Mouse (Mus musculus): Measurements from ENCODE around the gene Polr3b. TPM values are rescaled to one million over a fixed set of nuclear protein-coding genes. Genes with fewer than 3 reads are reported as not detected.
A peak's percentile ranks its signal among the peaks of the same experiment; 100 is the strongest.

Polr3b gene
- total RNA-seq, 4 experiments from 2014 or later = 14.2 to 16.4 (median 14.6) TPM

DNA sequence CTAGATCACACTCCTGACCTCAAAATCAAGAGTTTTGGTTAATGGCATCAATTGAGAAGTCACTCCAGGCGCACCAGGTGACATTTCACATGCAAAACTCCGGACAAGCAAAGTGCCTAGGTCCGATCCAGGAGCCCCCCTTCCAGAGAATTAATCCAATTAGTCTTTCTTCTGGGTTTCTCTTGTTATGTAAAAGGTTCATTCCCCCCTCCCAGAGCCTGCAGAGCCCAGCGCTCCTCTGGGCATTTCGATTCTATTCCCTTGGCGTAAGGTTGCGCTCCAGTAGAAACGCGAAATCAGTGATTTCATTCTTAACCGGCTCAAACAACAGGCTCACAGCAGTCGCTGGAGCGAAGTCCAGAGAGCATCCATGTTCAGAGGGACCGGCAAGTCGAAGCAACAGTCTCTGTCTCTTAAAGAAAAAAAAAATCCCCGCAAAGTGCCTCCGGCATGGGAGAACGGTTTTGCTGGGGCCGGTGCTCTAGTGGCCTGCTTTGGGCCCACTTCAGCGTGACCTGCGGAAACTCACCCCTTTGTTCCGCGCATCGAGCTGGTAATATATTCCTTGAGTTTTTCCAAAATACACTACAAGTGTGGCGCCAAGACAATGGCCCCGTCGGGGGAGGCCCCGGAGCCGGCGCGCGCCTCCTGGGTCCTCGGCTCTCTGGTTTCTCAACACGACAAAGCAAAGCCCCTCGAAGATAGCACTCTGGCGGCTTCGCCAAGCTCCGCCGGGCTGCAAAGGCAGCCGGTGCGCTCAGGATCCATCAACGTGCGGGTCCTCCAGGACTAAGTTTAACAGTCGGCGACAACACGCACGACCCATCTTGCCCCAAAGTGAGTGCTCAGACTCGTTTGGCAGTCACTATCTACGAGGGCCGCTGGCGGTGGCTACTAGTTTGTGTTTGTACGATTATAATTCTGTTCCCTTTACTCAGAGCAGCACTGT lies 136.7 kb downstream of the Polr3b start:
- DNase-seq (ENCODE audit: low spot score in 2 of 2) = no peak

DNA sequence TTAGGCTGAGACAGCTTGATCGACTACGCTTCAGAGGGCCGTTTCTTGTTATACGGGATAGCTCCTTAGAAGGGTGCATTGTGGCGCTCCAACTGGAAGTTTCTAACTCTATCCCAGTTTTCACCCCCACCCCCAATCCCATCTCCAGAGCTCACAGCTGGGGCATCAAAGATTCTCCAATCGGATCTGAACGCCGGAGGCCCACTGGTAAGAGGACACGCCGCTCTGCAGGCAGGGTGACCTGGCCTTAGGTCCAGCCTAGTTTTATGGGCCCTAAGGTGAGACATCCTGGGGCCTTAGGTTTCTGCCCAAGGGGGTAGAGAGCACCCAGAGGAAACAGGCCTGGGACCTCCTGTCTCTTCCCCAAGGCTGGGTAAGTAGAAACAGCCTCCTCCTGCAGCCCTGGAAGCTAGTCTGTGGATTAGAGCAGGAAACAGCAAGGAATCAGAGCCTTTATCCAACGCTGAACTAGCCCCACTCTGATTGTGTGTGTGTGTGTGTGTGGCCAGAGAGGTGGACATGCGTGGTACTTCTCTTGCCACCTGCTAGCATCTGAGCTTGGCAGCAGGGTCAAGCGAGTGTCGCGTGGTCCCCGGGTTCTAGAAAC lies 137.5 kb downstream of the Polr3b start:
- no peak for DNase-seq (ENCODE audit: low spot score in 2 of 2)

DNA sequence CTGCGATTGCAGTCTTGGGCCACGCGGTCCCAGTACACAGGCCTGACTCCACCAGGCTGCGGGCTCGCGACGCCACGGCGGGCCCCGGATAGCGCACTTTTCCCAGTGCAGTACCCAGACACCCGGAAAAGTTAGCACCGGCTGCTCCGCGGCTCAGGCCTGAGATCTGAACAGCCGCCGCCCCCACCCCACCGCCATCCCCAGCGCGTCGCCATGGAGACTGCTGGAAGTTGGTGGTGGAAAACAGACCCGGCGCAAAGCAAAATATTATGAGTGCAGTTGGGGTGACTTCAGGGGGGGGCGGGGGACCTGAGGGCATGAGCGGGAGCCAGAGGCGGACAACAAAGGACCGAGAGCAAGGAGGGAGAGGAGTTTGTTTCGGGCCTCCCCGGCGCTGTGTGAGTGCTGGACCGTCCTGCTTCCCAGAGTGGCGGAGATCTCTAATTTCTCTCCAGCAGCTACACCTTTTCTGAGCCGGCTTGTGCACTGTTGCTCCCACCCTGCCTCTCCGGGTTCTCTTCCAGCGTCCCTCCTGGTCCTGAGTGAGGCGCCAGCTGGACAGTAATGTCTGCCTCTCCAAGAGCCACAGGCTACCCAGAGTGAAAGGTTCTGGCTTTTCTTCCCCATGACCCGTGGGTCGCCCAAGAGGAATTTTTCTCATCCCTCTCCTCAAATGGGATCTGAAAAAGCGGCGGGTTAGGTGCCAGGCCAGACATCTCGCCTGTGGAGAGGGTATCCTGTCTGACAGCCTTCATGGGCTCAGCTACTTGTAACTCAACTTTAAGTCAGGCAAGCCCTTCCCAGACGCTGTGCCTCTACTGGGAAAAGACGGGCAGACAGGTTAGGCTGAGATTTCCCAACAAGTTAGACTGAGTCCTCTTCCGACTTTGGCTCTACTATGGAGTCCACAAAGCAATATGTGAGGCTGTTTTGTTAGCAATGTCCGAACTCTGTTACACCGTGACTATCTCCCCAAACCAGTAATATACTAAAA lies 138.3 kb downstream of the Polr3b start:
- DNase-seq (ENCODE audit: low spot score in 2 of 2) = no peak

DNA sequence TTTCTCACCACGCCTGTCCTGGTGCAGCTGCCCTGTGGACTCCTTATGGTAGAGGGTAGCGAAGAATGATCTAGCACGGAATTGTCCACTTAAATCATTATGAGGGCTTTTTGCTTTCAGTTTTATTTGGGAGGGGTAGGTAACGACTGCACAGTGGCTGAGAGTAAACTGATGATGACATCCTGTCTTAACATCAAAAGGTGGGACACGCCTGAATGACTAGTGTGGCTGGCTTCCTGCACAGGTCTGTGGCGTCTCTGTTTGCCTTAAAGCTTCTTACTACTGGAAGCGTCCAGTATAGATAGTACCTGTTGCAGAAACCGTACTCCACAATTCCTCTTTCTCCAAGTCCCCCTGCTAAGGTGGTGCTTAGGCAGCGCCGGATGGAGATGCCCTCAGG lies 146.7 kb downstream of the Polr3b start:
- no peak for DNase-seq (ENCODE audit: low spot score in 2 of 2)

DNA sequence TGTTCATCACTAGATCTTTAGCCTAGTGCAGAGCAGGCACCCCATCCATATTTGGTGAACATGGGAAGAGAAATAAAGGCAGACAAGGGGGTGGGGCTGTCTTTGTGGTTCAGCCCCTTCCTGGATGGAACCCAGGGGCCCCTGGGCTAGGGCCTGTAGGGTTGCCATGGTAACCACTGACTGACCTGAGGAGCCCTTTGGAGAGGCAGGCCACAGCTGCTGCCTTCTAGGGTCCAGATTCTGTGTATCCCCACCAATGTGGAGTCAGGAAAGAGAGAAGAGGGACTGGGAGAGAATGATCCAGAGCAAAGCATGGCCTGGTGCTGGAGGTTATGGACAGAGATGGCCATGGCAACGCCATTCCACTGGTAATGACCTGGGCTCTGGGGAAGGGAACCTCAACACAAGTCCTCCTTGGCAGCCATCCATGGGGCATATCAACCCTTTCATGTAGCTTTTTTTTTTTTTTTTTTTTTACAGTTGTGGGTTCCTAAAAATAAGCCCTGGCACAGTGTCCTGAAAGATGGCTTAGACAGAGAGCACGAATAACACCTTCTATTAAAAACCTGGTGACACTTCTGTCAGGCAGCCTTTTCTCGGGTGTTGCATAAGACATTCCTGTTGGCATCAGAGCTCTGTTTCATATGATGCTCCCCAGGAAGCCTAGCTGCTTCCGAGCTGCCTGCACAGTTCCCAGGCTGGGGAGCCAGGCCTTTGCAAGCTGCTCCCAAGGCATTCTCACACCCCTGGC lies 150.5 kb downstream of the Polr3b start:
- DNase-seq (ENCODE audit: low spot score in 2 of 2) = peak in 1 of 2 experiments; percentile 69

DNA sequence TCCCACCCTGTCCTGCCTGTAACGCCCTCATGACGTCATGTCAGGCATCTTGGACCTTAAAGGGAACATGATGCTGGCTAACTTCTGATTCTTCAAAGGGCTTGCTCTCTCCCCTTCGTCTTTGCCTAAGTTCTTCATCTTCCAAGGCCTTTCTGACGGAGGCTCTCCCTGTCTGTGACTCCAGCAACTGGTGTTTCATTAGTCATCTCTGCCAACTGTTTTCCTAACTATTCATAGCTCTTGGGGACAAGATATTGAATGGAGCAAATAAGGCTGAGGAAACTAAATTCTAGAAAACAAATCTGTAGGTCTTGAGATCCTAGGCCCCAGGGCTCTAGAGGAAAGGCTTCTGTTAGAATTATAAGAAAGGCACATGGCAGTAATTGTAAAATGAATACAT lies 151.8 kb downstream of the Polr3b start:
- no peak for DNase-seq (ENCODE audit: low spot score in 2 of 2)

DNA sequence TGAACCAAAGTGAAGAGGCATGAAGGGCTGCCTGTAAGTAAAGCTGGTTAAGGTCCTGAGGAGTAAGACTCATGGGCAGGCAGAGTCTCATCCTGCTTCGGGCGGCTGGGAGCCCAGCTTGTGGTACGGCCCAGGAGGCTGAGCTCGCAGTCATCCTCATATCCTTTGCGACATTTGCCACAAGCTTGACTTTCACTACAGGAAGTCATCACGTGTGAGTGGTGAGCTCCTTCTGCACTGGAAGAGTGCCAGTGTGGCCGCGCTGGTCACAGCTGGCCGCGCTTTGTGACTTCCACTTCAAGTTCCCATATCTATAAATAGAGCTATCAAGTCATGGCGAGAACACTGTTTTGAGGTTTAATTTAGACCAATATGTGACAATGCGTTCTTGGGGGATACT lies 152.5 kb downstream of the Polr3b start:
- no peak for DNase-seq (ENCODE audit: low spot score in 2 of 2)

Other genes starting within 250 kb of the Polr3b start
- gene Nuak1, start 181.7 kb upstream of the Polr3b start, total RNA-seq (2022) = 10 to 100 TPM; 53.0 to 67.6 (median 60.4) TPM
- 10 to 100 TPM; 18.1 to 19.8 (median 18.5) TPM for gene Ckap4, start 88.2 kb upstream of the Polr3b start, total RNA-seq (2022)
- 10 to 100 TPM; 21.0 to 24.7 (median 22.5) TPM for gene Tcp11l2, start 45.7 kb upstream of the Polr3b start, total RNA-seq (2022)
- gene Rfx4, start 133.8 kb downstream of the Polr3b start, total RNA-seq (2022) = 10 to 100 TPM; 10.6 to 13.1 (median 12.3) TPM

Data from left cerebral cortex, adult 8-10 months (tissue).